Mouse (Mus musculus) midbrain, embryonic 16.5 days (tissue): ENCODE results near the gene Smim23. TPM values are rescaled to one million over a fixed set of nuclear protein-coding genes. Genes with fewer than 3 reads are reported as not detected.

Source experiments
- ATAC-seq: fragments of 200-750 bp; cut with Nextera tagmentation; 2 replicates; pipeline ENCODE4 v1.8.0; 2017; ENCODE audit warnings: moderate TSS enrichment
- H3K27ac ChIP-seq: fragments of 300-500 bp; sonication (generic); 2 replicates; pipeline ENCODE4 v1.5.1; 2014; ENCODE audit warnings: mild to moderate bottlenecking, low read length, mixed read lengths
- H3K27me3 ChIP-seq: fragments of 300-500 bp; sonication (generic); 2 replicates; pipeline ENCODE4 v1.6.1; 2014; ENCODE audit warnings: low read depth, low read length, mixed read lengths; ENCODE audit not compliant: control insufficient read depth, insufficient read depth
- H3K36me3 ChIP-seq: fragments of 300-500 bp; sonication (generic); 2 replicates; pipeline ENCODE4 v1.6.1; 2014; ENCODE audit warnings: mild to moderate bottlenecking, low read length, moderate library complexity, mixed read lengths; ENCODE audit not compliant: control insufficient read depth, insufficient read depth
- H3K4me1 ChIP-seq: fragments of 300-500 bp; sonication (generic); 2 replicates; pipeline ENCODE4 v1.6.1; 2014; ENCODE audit warnings: mild to moderate bottlenecking, low read length, mixed read lengths; ENCODE audit not compliant: control insufficient read depth, insufficient read depth
- H3K4me2 ChIP-seq: fragments of 300-500 bp; sonication (generic); 2 replicates; pipeline ENCODE4 v1.6.1; 2014; ENCODE audit warnings: mild to moderate bottlenecking, low read length, mixed read lengths
- H3K4me3 ChIP-seq: fragments of 300-500 bp; sonication (generic); 2 replicates; pipeline ENCODE4 v1.5.1; 2014; ENCODE audit warnings: low read depth, mild to moderate bottlenecking, low read length, moderate library complexity, mixed read lengths
- H3K9ac ChIP-seq: fragments of 300-500 bp; sonication (generic); 2 replicates; pipeline ENCODE4 v1.6.1; 2014; ENCODE audit warnings: low read depth, low read length, mixed read lengths
- H3K9me3 ChIP-seq: fragments of 300-500 bp; sonication (generic); replicated peaks from 2 replicates; pipeline ENCODE4 v1.6.1; 2014; ENCODE audit warnings: mild to moderate bottlenecking, low read length, mixed read lengths; ENCODE audit not compliant: control insufficient read depth, poor library complexity, severe bottlenecking
- WGBS: fragments of 180-500 bp; shearing (Covaris S2); extraction: QIAGEN DNeasy Blood & Tissue Kit; methylation state at CpG from one replicate; pipeline ENCODE4 v1.1.7; 2014; 5-methylcytosine and 5-hydroxymethylcytosine counted together
- polyA plus RNA-seq: library from polyadenylated mRNA; unstranded; fragments of >200 nt; fragmentation: Nextera tagmentation; extraction: Ambion mirVana; gene quantifications from 2 replicates; pipeline ENCODE4 v1.2.1, GENCODE M21; 2015

Gene Smim23
- not detected in 2 replicates for polyA plus RNA-seq

GRCm38 (mm10) chr11:32824505-32824904, at the start of gene Smim23:
Gene Smim23, minus strand, starts transcription at chr11:32824605.
- WGBS: 94% methylated on average over 1 of the region's 1 CpGs
- no peak for ATAC-seq
- Histone ChIP-seq H3K4me1 (no peaks in the 10 kb centered on the region), H3K27me3 (no peaks in the 10 kb centered on the region), H3K4me3 (no peak within 1 kb of the TSS), H3K9me3 (no peaks in the 10 kb centered on the region), H3K9ac (no peak within 1 kb of the TSS), H3K36me3 (no peaks in the 10 kb centered on the region), H3K27ac (no peak within 1 kb of the TSS), H3K4me2 (no peak within 1 kb of the TSS)

GRCm38 (mm10) chr11:32868619-32869383, 44.4 kb upstream of the Smim23 start:
- WGBS: 85% methylated on average over 10 of the region's 10 CpGs
- H3K9ac ChIP-seq: no peak overlapping the region
- H3K27ac ChIP-seq: no peak overlapping the region
- no peaks in the 10 kb centered on the region for H3K4me1 ChIP-seq
- no peaks in the 10 kb centered on the region for H3K27me3 ChIP-seq
- ATAC-seq: no peak
- no peaks in the 10 kb centered on the region for H3K9me3 ChIP-seq
- H3K4me2 ChIP-seq: no peak overlapping the region
- no peaks in the 10 kb centered on the region for H3K36me3 ChIP-seq
- H3K4me3 ChIP-seq: no peak overlapping the region

- no peak overlapping the region for H3K4me2 ChIP-seq
- no peak overlapping the region for H3K9ac ChIP-seq
- ATAC-seq: no peak
- no peaks in the 10 kb centered on the region for H3K9me3 ChIP-seq
- H3K27ac ChIP-seq: no peak overlapping the region
- no peaks in the 10 kb centered on the region for H3K36me3 ChIP-seq
- no peaks in the 10 kb centered on the region for H3K4me1 ChIP-seq
- WGBS: 87% methylated on average over 5 of the region's 5 CpGs
- no peak overlapping the region for H3K4me3 ChIP-seq
- H3K27me3 ChIP-seq: no peaks in the 10 kb centered on the region
Measured at GRCm38 (mm10) chr11:32864615-32865014, 40.2 kb upstream of the Smim23 start.

- WGBS: 35% methylated on average over 8 of the region's 8 CpGs
- H3K4me3 ChIP-seq: no peak overlapping the region
- H3K27ac ChIP-seq: no peak overlapping the region
- no peak overlapping the region for H3K4me2 ChIP-seq
- no peak overlapping the region for H3K9ac ChIP-seq
- no peaks in the 10 kb centered on the region for H3K27me3 ChIP-seq
- ATAC-seq: no peak
- H3K36me3 ChIP-seq: no peaks in the 10 kb centered on the region
- H3K9me3 ChIP-seq: no peaks in the 10 kb centered on the region
- no peaks in the 10 kb centered on the region for H3K4me1 ChIP-seq
Measured at GRCm38 (mm10) chr11:32857418-32857879, 33.0 kb upstream of the Smim23 start.

- Histone ChIP-seq H3K4me2 (no peak overlapping the region), H3K27me3 (no peaks in the 10 kb centered on the region), H3K27ac (no peak overlapping the region), H3K9ac (no peak overlapping the region), H3K9me3 (no peaks in the 10 kb centered on the region), H3K4me3 (no peak overlapping the region), H3K4me1 (no peaks in the 10 kb centered on the region), H3K36me3 (no peaks in the 10 kb centered on the region)
- WGBS: 77% methylated on average over 20 of the region's 20 CpGs
- ATAC-seq: no peak
Measured at GRCm38 (mm10) chr11:32846682-32847222, 22.3 kb upstream of the Smim23 start.

GRCm38 (mm10) chr11:32841169-32841568, 16.8 kb upstream of the Smim23 start:
- Histone ChIP-seq H3K27ac (no peak overlapping the region), H3K9me3 (no peaks in the 10 kb centered on the region), H3K4me3 (no peak overlapping the region), H3K9ac (no peak overlapping the region), H3K4me2 (no peak overlapping the region), H3K36me3 (no peaks in the 10 kb centered on the region), H3K4me1 (no peaks in the 10 kb centered on the region), H3K27me3 (no peaks in the 10 kb centered on the region)
- WGBS: 90% methylated on average over 5 of the region's 5 CpGs
- no peak for ATAC-seq

- no peaks in the 10 kb centered on the region for H3K27me3 ChIP-seq
- H3K36me3 ChIP-seq: no peaks in the 10 kb centered on the region
- H3K4me1 ChIP-seq: no peaks in the 10 kb centered on the region
- no peaks in the 10 kb centered on the region for H3K9me3 ChIP-seq
- no peak overlapping the region for H3K4me2 ChIP-seq
- H3K4me3 ChIP-seq: no peak overlapping the region
- 85% methylated on average over 9 of the region's 9 CpGs for WGBS
- H3K9ac ChIP-seq: no peak overlapping the region
- H3K27ac ChIP-seq: no peak overlapping the region
- no peak for ATAC-seq
Measured at GRCm38 (mm10) chr11:32840256-32840655, 15.9 kb upstream of the Smim23 start.

GRCm38 (mm10) chr11:32835022-32835421, 10.6 kb upstream of the Smim23 start:
- no peak for ATAC-seq
- H3K36me3 ChIP-seq: no peaks in the 10 kb centered on the region
- WGBS: 21% methylated on average over 8 of the region's 8 CpGs

GRCm38 (mm10) chr11:32834367-32834918, 10.0 kb upstream of the Smim23 start:
- H3K27me3 ChIP-seq: no peaks in the 10 kb centered on the region
- no peak overlapping the region for H3K4me2 ChIP-seq
- no peak overlapping the region for H3K4me3 ChIP-seq
- H3K27ac ChIP-seq: no peak overlapping the region
- WGBS: 30% methylated on average over 13 of the region's 13 CpGs
- no peak overlapping the region for H3K9ac ChIP-seq
- no peaks in the 10 kb centered on the region for H3K9me3 ChIP-seq
- H3K36me3 ChIP-seq: no peaks in the 10 kb centered on the region
- H3K4me1 ChIP-seq: no peaks in the 10 kb centered on the region
- no peak for ATAC-seq

More at GRCm38 (mm10) chr11:32835022-32835421, 10.6 kb upstream of the Smim23 start:
- no peaks in the 10 kb centered on the region for H3K27me3 ChIP-seq
- no peak overlapping the region for H3K4me3 ChIP-seq
- no peaks in the 10 kb centered on the region for H3K4me1 ChIP-seq
- no peak overlapping the region for H3K27ac ChIP-seq
- H3K4me2 ChIP-seq: no peak overlapping the region
- H3K9me3 ChIP-seq: no peaks in the 10 kb centered on the region
- H3K9ac ChIP-seq: no peak overlapping the region
